ENCODE assay signal across 18 mouse cellular contexts in genomic region chr9:101615176-101615575, GRCm38 (mm10).
"Had no signal": no experiment of that assay in that cellular context is flagged by ENCODE, and none has a peak within 500 bp of the region (broad histone marks: within the 10 kb centered on the region; RNA-seq: fewer than 3 reads in every experiment).

No protein-coding gene starts in this region.

- H3K9ac ChIP-seq: limb, embryonic 13.5 days; liver, embryonic 12.5 days; liver, embryonic 15.5 days; lung, embryonic 15.5 days had no signal

- H3K4me2 ChIP-seq: limb, embryonic 13.5 days; liver, embryonic 12.5 days; liver, embryonic 15.5 days; lung, embryonic 15.5 days; midbrain, embryonic 11.5 days had no signal

- ATAC-seq: liver, embryonic 12.5 days had no signal

- H3K27me3 ChIP-seq: limb, embryonic 13.5 days; liver, embryonic 12.5 days; liver, embryonic 15.5 days; lung, embryonic 15.5 days had no signal

- DNase-seq: kidney, adult 9 months; kidney, postnatal 25 days; layer of hippocampus, adult 9-11 months; liver; lung, adult 18-20 months; lung, postnatal 10 days; lung, postnatal 4 days; midbrain, embryonic 14.5 days; thymus, adult 2 months; thymus, postnatal 14 days; thymus, postnatal 4 days had no signal

- H3K4me1 ChIP-seq: limb, embryonic 10.5 days; limb, embryonic 13.5 days; liver, embryonic 12.5 days; liver, embryonic 15.5 days; lung, embryonic 15.5 days had no signal

- H3K27ac ChIP-seq: layer of hippocampus, adult 2 months; limb, embryonic 10.5 days; limb, embryonic 13.5 days; liver, embryonic 12.5 days; liver, embryonic 15.5 days; lung, embryonic 15.5 days had no signal

- H3K36me3 ChIP-seq: limb, embryonic 10.5 days; limb, embryonic 13.5 days; liver, embryonic 12.5 days; liver, embryonic 15.5 days; lung, embryonic 15.5 days had no signal

- H3K4me3 ChIP-seq: layer of hippocampus, adult 2 months; limb, embryonic 10.5 days; limb, embryonic 13.5 days; liver, embryonic 12.5 days; liver, embryonic 15.5 days; lung, embryonic 15.5 days had no signal

- H3K9me3 ChIP-seq: limb, embryonic 10.5 days; limb, embryonic 13.5 days; liver, embryonic 12.5 days; liver, embryonic 15.5 days; lung, embryonic 15.5 days had no signal
